Mouse (Mus musculus) adrenal gland, postnatal 14 days (tissue): Measurements from ENCODE around the gene Defb28. TPM values are rescaled to one million over a fixed set of nuclear protein-coding genes. Genes with fewer than 3 reads are reported as not detected.

Experiments
- DNase-seq: peaks from one replicate; pipeline ENCODE4 v3.0.0; 2021; ENCODE audit warnings: mixed read lengths
- total RNA-seq: library from RNA; stranded (reverse); gene quantifications from 2 replicates; pipeline ENCODE4 v1.2.3, GENCODE M21; 2021

Defb28 gene
- total RNA-seq, 1 experiment from 2014 or later, result not detected

- no peak for DNase-seq
Observed at GRCm38 (mm10) chr2:152569038-152569437, 51.0 kb downstream of the Defb28 start, which contains the start of gene Gm17416. Gene Gm17416 (plus strand): TSS chr2:152569338.

- DNase-seq, result no peak
Observed at GRCm38 (mm10) chr2:152569881-152570280, 51.8 kb downstream of the Defb28 start.

- DNase-seq, result no peak
Observed at GRCm38 (mm10) chr2:152570313-152570712, 52.3 kb downstream of the Defb28 start.

Other genes with a start within 250 kb of the Defb28 start
- 145 and 149 TPM in 2 replicates for gene Tbc1d20, start 224.4 kb upstream of the Defb28 start, total RNA-seq
- 104 and 107 TPM in 2 replicates for gene Rbck1, start 185.6 kb upstream of the Defb28 start, total RNA-seq
- gene Trib3, start 174.2 kb upstream of the Defb28 start, total RNA-seq, result 4.5 and 6.0 TPM in 2 replicates
- 2.8 and 3.0 TPM in 2 replicates for gene Nrsn2, start 141.6 kb upstream of the Defb28 start, total RNA-seq
- 14.7 and 16.0 TPM in 2 replicates for gene Sox12, start 120.2 kb upstream of the Defb28 start, total RNA-seq
- 8.3 and 9.9 TPM in 2 replicates for gene Zcchc3, start 103.2 kb upstream of the Defb28 start, total RNA-seq
- gene 6820408C15Rik, start 102.7 kb upstream of the Defb28 start, total RNA-seq, result 0.37 and 0.38 TPM in 2 replicates
- not detected in 2 replicates for gene Defb23, start 53.6 kb upstream of the Defb28 start, total RNA-seq
- gene Defb20, start 41.2 kb upstream of the Defb28 start, total RNA-seq, result not detected in 2 replicates
- gene Defb22, start 28.1 kb upstream of the Defb28 start, total RNA-seq, result not detected in 2 replicates
- not detected in 2 replicates for gene Defb26, start 6.6 kb upstream of the Defb28 start, total RNA-seq
- not detected in 2 replicates for gene Defb29, start 21.8 kb downstream of the Defb28 start, total RNA-seq
- gene Gm17416, start 51.1 kb downstream of the Defb28 start, total RNA-seq, result not detected in 2 replicates
- not detected in 2 replicates for gene Defb21, start 54.5 kb downstream of the Defb28 start, total RNA-seq
- gene Defb19, start 62.1 kb downstream of the Defb28 start, total RNA-seq, result 2.0 and 2.5 TPM in 2 replicates
- not detected in 2 replicates for gene Defb45, start 81.1 kb downstream of the Defb28 start, total RNA-seq
- gene Defb36, start 86.1 kb downstream of the Defb28 start, total RNA-seq, result not detected in 2 replicates
- 1.6 TPM in 1 of 2 replicates, not detected in the other for gene Defb25, start 104.8 kb downstream of the Defb28 start, total RNA-seq
- 8.3 and 9.8 TPM in 2 replicates for gene Rem1, start 108.7 kb downstream of the Defb28 start, total RNA-seq
- 123 and 139 TPM in 2 replicates for gene H13, start 151.2 kb downstream of the Defb28 start, total RNA-seq
- 26.6 and 28.0 TPM in 2 replicates for gene Mcts2, start 168.8 kb downstream of the Defb28 start, total RNA-seq
- gene Id1, start 218.0 kb downstream of the Defb28 start, total RNA-seq, result 136 and 138 TPM in 2 replicates
- gene Cox4i2, start 235.9 kb downstream of the Defb28 start, total RNA-seq, result 6.3 and 7.7 TPM in 2 replicates